Mouse (Mus musculus) liver, postnatal 0 days (tissue): ENCODE results near the gene Pklr. TPM values are rescaled to one million over a fixed set of nuclear protein-coding genes. Genes with fewer than 3 reads are reported as not detected.
"Not testable (repeated sequence)": the region's sequence is repeated elsewhere in the genome, so short reads cannot be mapped to it uniquely, and the experiment has no call there.

Source experiments
- ATAC-seq: fragments of 200-750 bp; cut with Nextera tagmentation; 2 replicates; pipeline ENCODE4 v1.8.0; 2017; ENCODE audit warnings: mild to moderate bottlenecking, moderate library complexity
- DNase-seq: peaks from one replicate; pipeline ENCODE4 v3.0.0-alpha.2; 2016
- H3K27ac ChIP-seq: fragments of 300-500 bp; sonication (generic); 2 replicates; pipeline ENCODE4 v1.5.1; 2014; ENCODE audit warnings: antibody characterized with exemption, moderate library complexity, mild to moderate bottlenecking, low read depth
- H3K27me3 ChIP-seq: fragments of 300-500 bp; sonication (generic); 2 replicates; pipeline ENCODE4 v1.6.1; 2014; ENCODE audit warnings: low read length, control low read depth, mixed read lengths; ENCODE audit not compliant: insufficient read depth
- H3K36me3 ChIP-seq: fragments of 300-500 bp; sonication (generic); replicated peaks from 2 replicates; pipeline ENCODE4 v1.6.1; 2014; ENCODE audit warnings: mild to moderate bottlenecking, control low read depth, low read length, moderate library complexity, mixed read lengths; ENCODE audit not compliant: insufficient read depth
- H3K4me1 ChIP-seq: fragments of 300-500 bp; sonication (generic); 2 replicates; pipeline ENCODE4 v1.6.1; 2014; ENCODE audit warnings: antibody characterized with exemption, mild to moderate bottlenecking, control low read depth; ENCODE audit not compliant: insufficient read depth
- H3K4me2 ChIP-seq: fragments of 300-500 bp; sonication (generic); 2 replicates; pipeline ENCODE4 v1.6.1; 2014; ENCODE audit warnings: low read depth, mild to moderate bottlenecking, low read length, moderate library complexity, mixed read lengths
- H3K4me3 ChIP-seq: fragments of 300-500 bp; sonication (generic); 2 replicates; pipeline ENCODE4 v1.5.1; 2014; ENCODE audit warnings: low read depth, low read length
- H3K9ac ChIP-seq: fragments of 300-500 bp; sonication (generic); replicated peaks from 2 replicates; pipeline ENCODE4 v1.6.1; 2014; ENCODE audit warnings: mild to moderate bottlenecking, moderate library complexity
- H3K9me3 ChIP-seq: fragments of 300-500 bp; sonication (generic); 2 replicates; pipeline ENCODE4 v1.6.1; 2016; ENCODE audit warnings: mild to moderate bottlenecking, control low read depth, low read length, mixed read lengths
- CTCF ChIP-seq: sonication (generic); IDR thresholded peaks from 2 replicates; pipeline ENCODE4 v1.5.1; 2016; ENCODE audit warnings: antibody characterized with exemption, low read depth
- EP300 ChIP-seq: IDR thresholded peaks from 2 replicates; pipeline ENCODE4 v1.6.1; 2016; ENCODE audit warnings: antibody characterized with exemption, low read depth, mild to moderate bottlenecking
- WGBS: fragments of 180-500 bp; shearing (Covaris S2); extraction: QIAGEN DNeasy Blood & Tissue Kit; methylation state at CpG from one replicate; pipeline ENCODE4 v1.1.7; 2014; ENCODE audit not compliant: insufficient replicate concordance; 5-methylcytosine and 5-hydroxymethylcytosine counted together
- polyA plus RNA-seq: library from polyadenylated mRNA; unstranded; fragments of >200 nt; fragmentation: Nextera tagmentation; extraction: Ambion mirVana; gene quantifications from 2 replicates; pipeline ENCODE4 v1.2.1, GENCODE M21; 2015

Gene Pklr
- polyA plus RNA-seq, 1 experiment from 2014 or later, result 27.8 TPM

- H3K9me3 ChIP-seq, result no peaks in the 10 kb centered on the region
- 1% methylated on average over 13 of the region's 13 CpGs for WGBS
- peaks cover 19% of the 10 kb centered on the region for H3K4me1 ChIP-seq
- no peak overlapping the region; the same call in 1 of the 2 replicates for H3K9ac ChIP-seq
- TF ChIP-seq CTCF (no peak), EP300 (no peak)
- H3K27ac ChIP-seq, result no peak overlapping the region
- peak overlapping the region; percentile 49 for H3K4me3 ChIP-seq
- H3K27me3 ChIP-seq, result peaks cover 17% of the 10 kb centered on the region
- H3K36me3 ChIP-seq, result no peaks in the 10 kb centered on the region
- peak overlapping the region; percentile 91 for H3K4me2 ChIP-seq
- DNase-seq (peak; percentile 77), ATAC-seq (peak; percentile 34; the same call in 1 of the 2 replicates)
These were observed 23.3 kb downstream of the Pklr start for GRCm38 (mm10) chr3:89159211-89159610.

GRCm38 (mm10) chr3:89159616-89160344, 23.8 kb downstream of the Pklr start, which contains the start of gene Hcn3:
Gene Hcn3, minus strand, starts transcription at chr3:89160196.
- Histone ChIP-seq H3K9me3 (no peaks in the 10 kb centered on the region), H3K36me3 (no peaks in the 10 kb centered on the region), H3K4me1 (peaks cover 19% of the 10 kb centered on the region), H3K27me3 (peaks cover 17% of the 10 kb centered on the region), H3K27ac (no peak within 1 kb of the TSS), H3K4me3 (peak within 1 kb of the TSS; percentile 49), H3K9ac (no peak within 1 kb of the TSS; the same call in 1 of the 2 replicates), H3K4me2 (peak within 1 kb of the TSS; percentile 91)
- WGBS, result 2% methylated on average over 33 of the region's 66 CpGs
- ATAC-seq (peak; percentile 38), DNase-seq (peak; percentile 85)
- TF ChIP-seq CTCF (peak; percentile 83), EP300 (no peak)

- ATAC-seq, H3K36me3 ChIP-seq, H3K4me2 ChIP-seq: not testable (repeated sequence)
These were observed 25.3 kb downstream of the Pklr start for GRCm38 (mm10) chr3:89161207-89161606.

GRCm38 (mm10) chr3:89161786-89162185, 25.8 kb downstream of the Pklr start:
- Histone ChIP-seq H3K27me3 (peaks cover 17% of the 10 kb centered on the region), H3K9ac (no peak overlapping the region), H3K36me3 (peaks cover 2% of the 10 kb centered on the region), H3K27ac (no peak overlapping the region), H3K4me2 (no peak overlapping the region), H3K4me1 (peaks cover 31% of the 10 kb centered on the region), H3K4me3 (no peak overlapping the region), H3K9me3 (no peaks in the 10 kb centered on the region)
- ATAC-seq (no peak), DNase-seq (no peak)
- WGBS, result 77% methylated on average over 4 of the region's 4 CpGs
- TF ChIP-seq CTCF, result no peak
- TF ChIP-seq EP300, result no peak

More at GRCm38 (mm10) chr3:89161207-89161606, 25.3 kb downstream of the Pklr start:
- not testable (repeated sequence) for DNase-seq, H3K27ac ChIP-seq, H3K4me3 ChIP-seq, H3K9me3 ChIP-seq, H3K9ac ChIP-seq
- Histone ChIP-seq H3K4me1 (peaks cover 27% of the 10 kb centered on the region), H3K27me3 (peaks cover 17% of the 10 kb centered on the region)

- no peak for ATAC-seq
- H3K4me2 ChIP-seq, result no peak overlapping the region
- 80% methylated on average over 1 of the region's 1 CpGs for WGBS
- no peak overlapping the region for H3K27ac ChIP-seq
- peaks cover 31% of the 10 kb centered on the region for H3K4me1 ChIP-seq
- no peak overlapping the region for H3K9ac ChIP-seq
- TF ChIP-seq CTCF, result no peak
- TF ChIP-seq EP300, result no peak
- peaks cover 16% of the 10 kb centered on the region for H3K27me3 ChIP-seq
- peaks cover 15% of the 10 kb centered on the region for H3K36me3 ChIP-seq
- H3K9me3 ChIP-seq, result no peaks in the 10 kb centered on the region
- H3K4me3 ChIP-seq, result no peak overlapping the region
- no peak for DNase-seq
These were observed 27.2 kb downstream of the Pklr start for GRCm38 (mm10) chr3:89163123-89163522.

GRCm38 (mm10) chr3:89163643-89164245, 27.8 kb downstream of the Pklr start:
- Histone ChIP-seq H3K4me1 (peaks cover 31% of the 10 kb centered on the region), H3K4me2 (peak overlapping the region; percentile 78), H3K27ac (peak overlapping the region; percentile 96; the same call in 1 of the 2 replicates), H3K36me3 (peaks cover 22% of the 10 kb centered on the region), H3K4me3 (peak overlapping the region; percentile 94; the same call in 1 of the 2 replicates), H3K9me3 (no peaks in the 10 kb centered on the region), H3K27me3 (peaks cover 10% of the 10 kb centered on the region), H3K9ac (peak overlapping the region; percentile 93)
- no peak for DNase-seq
- 47% methylated on average over 5 of the region's 5 CpGs for WGBS
- no peak for ATAC-seq
- no peak for TF ChIP-seq CTCF
- TF ChIP-seq EP300, result no peak
